Mouse (Mus musculus) kidney, adult 2 months (tissue): ENCODE measurements at regions not wholly inside any gene's neighbourhood (a gene's known extent, or its start where the extent isn't known, plus 50 kb on each side); places are given as distances from the start of the nearest gene placed in this dataset.

ENCODE experiments used
- CTCF ChIP-seq: fragments of 200-500 bp; conservative IDR thresholded peaks from 2 replicates; pipeline ENCODE4 v1.5.1; 2011; ENCODE audit warnings: low read depth, mild to moderate bottlenecking, control low read depth, low read length, moderate library complexity, mixed read lengths; ENCODE audit not compliant: insufficient read depth, insufficient read length
- POLR2A ChIP-seq: fragments of 200-500 bp; IDR thresholded peaks from one replicate; pipeline ENCODE4 v1.6.1; 2011; ENCODE audit warnings: low read depth, low read length, control low read depth

DNA sequence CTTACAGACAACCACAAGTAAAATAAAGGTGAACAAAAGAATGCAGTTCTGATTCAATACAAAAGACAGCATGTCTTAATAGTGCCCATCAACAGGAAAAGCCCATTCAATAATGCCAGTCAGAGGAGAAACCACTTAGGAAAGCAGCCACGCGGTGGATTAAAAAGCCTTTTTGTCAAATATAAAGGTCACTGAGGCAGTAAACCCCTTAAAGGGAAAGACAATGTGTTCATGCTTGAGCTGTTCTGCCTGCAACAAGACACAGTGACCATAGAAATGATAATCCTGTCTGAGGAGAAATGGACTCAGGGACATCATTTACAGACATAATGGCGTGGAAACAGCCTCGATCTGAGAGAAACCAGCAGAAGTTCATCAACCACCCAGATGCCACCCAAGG lies 1114.3 kb downstream of the Ntrk3 start:
- no peak for TF ChIP-seq CTCF
- TF ChIP-seq POLR2A, result no peak
